10 mouse cellular contexts compared by ENCODE assay signal in genomic region chr7:81599379-81600280, GRCm38 (mm10). TPM values are rescaled to one million over a fixed set of nuclear protein-coding genes. Genes with fewer than 3 reads are reported as not detected.
DNase-seq lines count a peak whose midpoint lies in the region; ATAC-seq and TF ChIP-seq lines count a peak whose summit lies in the region.
"Had no signal": no experiment of that assay in that cellular context is flagged by ENCODE, and none has a peak within 500 bp of the region (broad histone marks: within the 10 kb centered on the region; RNA-seq: fewer than 3 reads in every experiment).

No protein-coding gene starts in this region.

- no peak for TF ChIP-seq CTCF in intestine, postnatal 0 days (IDR thresholded peaks at IDR 0.05; ENCODE audit: low read depth)
- no peak for TF ChIP-seq CTCF in stomach, postnatal 0 days (IDR thresholded peaks at IDR 0.05; ENCODE audit: low read depth)

- no peak for TF ChIP-seq EP300 in stomach, postnatal 0 days (optimal IDR thresholded peaks at IDR 0.05)

- peaks cover 5% of the 10 kb centered on the region; the same call in 1 of the 2 replicates for H3K4me1 ChIP-seq in intestine, postnatal 0 days (replicated peaks; ENCODE audit: control insufficient read depth, insufficient read depth, low read length)
- H3K4me1 ChIP-seq in stomach, postnatal 0 days (replicated peaks; ENCODE audit: control insufficient read depth, insufficient read depth): no peaks in the 10 kb centered on the region

- H3K9ac ChIP-seq in intestine, postnatal 0 days (ENCODE audit: low read depth, low read length): no peak overlapping the region
- no peak overlapping the region for H3K9ac ChIP-seq in stomach, postnatal 0 days (ENCODE audit: low read length)

- H3K27ac ChIP-seq in intestine, postnatal 0 days (ENCODE audit: low read depth, low read length): 0 out of 2 replicates have a peak overlapping the region, but pooled peaks have one; percentile 30
- no peak overlapping the region for H3K27ac ChIP-seq in stomach, postnatal 0 days (replicated peaks)
- H3K27ac ChIP-seq: hindbrain, embryonic 10.5 days; kidney, postnatal 0 days; macrophage had no signal

- no peak overlapping the region; the same call in 1 of the 2 replicates for H3K4me2 ChIP-seq in intestine, postnatal 0 days (replicated peaks; ENCODE audit: low read depth)
- no peak overlapping the region for H3K4me2 ChIP-seq in stomach, postnatal 0 days (replicated peaks; ENCODE audit: low read depth)

- H3K27me3 ChIP-seq in intestine, postnatal 0 days (replicated peaks; ENCODE audit: control insufficient read depth, insufficient read depth, low read length): no peaks in the 10 kb centered on the region
- H3K27me3 ChIP-seq in stomach, postnatal 0 days (ENCODE audit: control insufficient read depth, insufficient read depth, low read length): no peaks in the 10 kb centered on the region

- WGBS in intestine, postnatal 0 days: 59% methylated on average over 8 of the region's 8 CpGs
- 61% methylated on average over 8 of the region's 8 CpGs for WGBS in stomach, postnatal 0 days

- DNase-seq in kidney, adult 9 months: peak; percentile 13
- no peak for DNase-seq in kidney, adult 18-20 months
- DNase-seq in right cerebral cortex, adult 18-20 months: peak; percentile 38
- no peak for DNase-seq in right cerebral cortex, postnatal 14 days
- DNase-seq in stomach, postnatal 0 days (ENCODE audit: low spot score): peak; percentile 19
- no peak for DNase-seq in ovary, postnatal 36 days (ENCODE audit: low spot score)

- no peaks in the 10 kb centered on the region for H3K9me3 ChIP-seq in intestine, postnatal 0 days (ENCODE audit: control insufficient read depth)
- H3K9me3 ChIP-seq in stomach, postnatal 0 days (ENCODE audit: control insufficient read depth, low read length): no peaks in the 10 kb centered on the region
- H3K9me3 ChIP-seq: hindbrain, embryonic 10.5 days had no signal

- H3K36me3 ChIP-seq in intestine, postnatal 0 days (ENCODE audit: control insufficient read depth, insufficient read depth): peaks cover 33% of the 10 kb centered on the region
- peaks cover 10% of the 10 kb centered on the region for H3K36me3 ChIP-seq in stomach, postnatal 0 days (ENCODE audit: control insufficient read depth, insufficient read depth, low read length)

- peak; percentile 80 for ATAC-seq in intestine, postnatal 0 days
- ATAC-seq in stomach, postnatal 0 days (ENCODE audit: low FRiP score, low TSS enrichment): peak; percentile 58; the same call in 1 of the 2 replicates

- no peak overlapping the region for H3K4me3 ChIP-seq in intestine, postnatal 0 days (ENCODE audit: low read depth, low read length)
- no peak overlapping the region for H3K4me3 ChIP-seq in stomach, postnatal 0 days (ENCODE audit: low read depth, low read length)
- H3K4me3 ChIP-seq: hindbrain, embryonic 10.5 days had no signal

RNA-seq across cellular contexts. Expression of gene Whamm, which starts 28.6 kb away (rescaled TPM):
- polyA plus RNA-seq in intestine, postnatal 0 days (2015; fragmentation: Nextera tagmentation; extraction: Ambion mirVana): 5.9 and 6.8 TPM in 2 replicates
- 3.5 and 3.8 TPM in 2 replicates for polyA plus RNA-seq in stomach, postnatal 0 days (2015; fragmentation: Nextera tagmentation; extraction: Ambion mirVana)

RNA-seq across cellular contexts. Expression of gene Fsd2, which starts 32.9 kb away (rescaled TPM):
- polyA plus RNA-seq in intestine, postnatal 0 days (2015; fragmentation: Nextera tagmentation; extraction: Ambion mirVana): 0.05 and 0.08 TPM in 2 replicates
- polyA plus RNA-seq in stomach, postnatal 0 days (2015; fragmentation: Nextera tagmentation; extraction: Ambion mirVana): 0.06 and 0.11 TPM in 2 replicates

Comparison
In these comparisons a context has a peak if more than half of its experiments do, and no peak if none do; other contexts are left out.
1. DNase-seq: peak in kidney, adult 9 months (single experiment), right cerebral cortex, adult 18-20 months (single experiment) and stomach, postnatal 0 days (single experiment); none in kidney, adult 18-20 months (single experiment), right cerebral cortex, postnatal 14 days (single experiment) and ovary, postnatal 36 days (single experiment).